Mouse (Mus musculus): ENCODE data around the gene Dgkb.

DNA sequence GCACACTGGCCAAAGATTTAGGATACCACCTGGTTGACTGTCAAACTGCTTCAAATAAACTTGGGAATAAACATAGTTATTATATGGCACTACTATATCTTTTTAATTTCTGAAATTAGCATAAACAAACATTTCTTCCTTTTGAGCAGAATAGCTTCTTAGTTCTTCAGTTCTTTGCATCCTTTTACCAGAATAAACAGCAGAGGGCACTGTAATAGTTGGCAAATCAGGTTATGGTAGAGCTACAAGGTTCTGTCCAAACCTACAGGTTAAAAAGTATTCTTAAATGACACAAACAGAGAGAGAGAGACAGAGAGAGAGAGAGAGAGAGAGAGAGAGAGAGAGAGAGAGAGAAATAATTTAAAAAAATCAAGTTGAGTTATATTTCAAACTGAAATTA, 322.5 kb downstream of the Dgkb start:
- TF ChIP-seq POLR2A (IDR thresholded peaks at IDR 0.05; ENCODE audit: low read depth, low read length): no peak
- TF ChIP-seq CTCF (IDR thresholded peaks at IDR 0.05; ENCODE audit: borderline replicate concordance, insufficient read depth, low read length): no peak
